Mouse (Mus musculus): ENCODE results near the gene Mmp25.

- TF ChIP-seq GATA1 (IDR thresholded peaks at IDR 0.05; ENCODE audit: borderline replicate concordance, low read length) = no peak
- TF ChIP-seq FLI1 (IDR thresholded peaks at IDR 0.05; ENCODE audit: low read length) = no peak
These were observed 45.4 kb downstream of the Mmp25 start for GRCm38 (mm10) chr17:23599605-23600063.
